Mouse (Mus musculus): ENCODE measurements around the gene Ubr3.

Gene Ubr3

GRCm38 (mm10) chr2:70034895-70035294 is 137.8 kb downstream of the Ubr3 start:
- no peak for DNase-seq (ENCODE audit: low spot score)

- DNase-seq (ENCODE audit: low spot score) = no peak
These were observed 138.3 kb downstream of the Ubr3 start for GRCm38 (mm10) chr2:70035358-70035757.

- DNase-seq (ENCODE audit: low spot score) = peak; percentile 35
These were observed 140.2 kb downstream of the Ubr3 start for GRCm38 (mm10) chr2:70037221-70037620.

GRCm38 (mm10) chr2:70038752-70039151 is 141.7 kb downstream of the Ubr3 start, which contains the start of gene Myo3b:
Gene Myo3b, plus strand, starts transcription at chr2:70039126.
- DNase-seq (ENCODE audit: low spot score) = no peak

GRCm38 (mm10) chr2:70044466-70044865 is 147.4 kb downstream of the Ubr3 start:
- DNase-seq (ENCODE audit: low spot score) = no peak

- no peak for DNase-seq (ENCODE audit: low spot score)
These were observed 150.8 kb downstream of the Ubr3 start for GRCm38 (mm10) chr2:70047868-70048267.

GRCm38 (mm10) chr2:70053803-70054202 is 156.8 kb downstream of the Ubr3 start:
- DNase-seq (ENCODE audit: low spot score) = no peak

- no peak for DNase-seq (ENCODE audit: low spot score)
These were observed 161.2 kb downstream of the Ubr3 start for GRCm38 (mm10) chr2:70058201-70058600.

GRCm38 (mm10) chr2:70060359-70061345 is 163.6 kb downstream of the Ubr3 start:
- DNase-seq (ENCODE audit: low spot score) = no peak

- no peak for DNase-seq (ENCODE audit: low spot score)
These were observed 168.1 kb downstream of the Ubr3 start for GRCm38 (mm10) chr2:70065116-70065515.

GRCm38 (mm10) chr2:70065729-70066300 is 168.8 kb downstream of the Ubr3 start:
- no peak for DNase-seq (ENCODE audit: low spot score)

GRCm38 (mm10) chr2:70066338-70067022 is 169.4 kb downstream of the Ubr3 start:
- DNase-seq (ENCODE audit: low spot score) = no peak

- DNase-seq (ENCODE audit: low spot score) = no peak
These were observed 172.8 kb downstream of the Ubr3 start for GRCm38 (mm10) chr2:70069861-70070260.
